Mouse (Mus musculus) G1E (cell line): ENCODE data around the gene C1qtnf7.

Source experiments
- CTCF ChIP-seq: IDR thresholded peaks from 2 replicates; pipeline ENCODE4 v1.5.1; 2012; ENCODE audit warnings: low read depth, low read length, inconsistent platforms, mixed read lengths
- GATA1 ChIP-seq: IDR thresholded peaks from 2 replicates; pipeline ENCODE4 v1.6.1; 2012; ENCODE audit warnings: borderline replicate concordance, low read length, inconsistent platforms, mixed read lengths

DNA sequence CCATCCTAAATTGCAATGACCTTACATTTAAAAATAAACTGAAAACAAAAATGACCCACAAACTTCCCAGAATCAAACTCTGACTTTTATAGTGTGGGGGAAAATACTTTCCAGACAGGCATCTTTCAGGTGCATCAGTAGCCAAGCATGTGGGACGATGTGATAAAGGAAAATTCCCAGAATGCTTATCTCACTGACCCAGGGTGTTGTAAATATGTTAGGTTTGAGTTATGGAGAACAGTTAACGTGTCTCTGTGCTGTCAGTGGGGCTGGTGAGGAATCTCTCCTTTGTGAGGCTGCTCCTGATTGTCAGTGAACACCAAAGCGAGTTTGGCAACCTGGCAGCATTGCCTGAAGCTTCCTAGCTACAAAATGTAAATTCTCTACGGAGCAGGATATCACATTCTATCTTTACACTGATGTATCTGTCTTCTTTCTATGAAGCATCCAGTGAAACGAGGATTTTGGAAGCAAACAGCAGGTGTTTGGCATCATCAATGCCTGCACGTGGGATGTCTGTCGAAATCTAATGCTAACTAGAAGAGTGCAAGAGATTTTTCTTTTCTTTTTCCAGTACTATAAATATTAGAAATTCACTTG, 27.0 kb downstream of the C1qtnf7 start:
- no peak for TF ChIP-seq CTCF
- no peak for TF ChIP-seq GATA1
